Mouse (Mus musculus) right cerebral cortex, postnatal 10 days (tissue): ENCODE data around the gene E130309D02Rik.

ENCODE experiments used
- DNase-seq, 2 experiments: peaks; one replicate each; pipeline ENCODE4 v3.0.0; 2021; ENCODE audit warnings: low spot score in 2 of 2

E130309D02Rik gene

DNA sequence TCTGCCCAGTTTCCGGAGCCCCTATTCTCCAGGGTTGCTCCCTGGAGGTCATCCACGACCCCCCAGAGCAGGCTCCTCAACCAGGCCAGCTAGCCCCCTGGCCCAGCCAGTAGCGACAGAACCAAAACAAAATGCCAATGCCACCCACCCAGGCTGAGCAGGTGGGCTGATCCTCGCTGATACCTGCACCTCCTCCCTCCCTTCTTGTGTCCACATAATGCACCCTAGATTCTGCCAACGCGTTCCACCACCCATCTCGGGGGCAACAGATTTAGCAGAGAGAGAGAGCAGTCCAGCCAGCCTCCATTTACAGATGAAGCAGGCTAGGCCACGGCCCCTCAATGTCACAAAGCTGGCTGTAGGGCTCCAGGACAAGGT lies 46.2 kb downstream of the E130309D02Rik start:
- no peak for DNase-seq

- DNase-seq, result no peak
Observed at GRCm38 (mm10) chr5:143266794-143267193, 48.4 kb downstream of the E130309D02Rik start.

DNA sequence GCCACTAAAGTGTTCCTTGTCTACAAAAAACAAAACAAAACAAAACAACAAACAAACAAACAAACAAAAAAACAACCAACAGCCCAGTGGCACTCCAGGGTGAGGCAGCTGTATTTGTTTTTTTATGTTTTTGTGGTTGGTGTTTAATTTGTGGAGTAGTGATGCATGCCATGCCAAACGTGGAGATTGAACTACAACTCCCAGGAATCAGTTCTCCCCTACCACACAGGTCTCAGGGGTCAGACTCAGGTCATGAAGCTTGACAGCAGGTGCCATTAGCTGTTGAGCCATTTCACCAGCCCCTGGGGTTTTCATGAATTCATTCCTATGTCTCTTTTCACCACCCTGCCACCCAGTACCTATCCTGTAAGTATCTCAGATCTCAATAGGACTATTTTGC lies 49.8 kb downstream of the E130309D02Rik start:
- DNase-seq, result no peak

GRCm38 (mm10) chr5:143264689-143265088 lies 50.5 kb downstream of the E130309D02Rik start:
- DNase-seq, result no peak

DNA sequence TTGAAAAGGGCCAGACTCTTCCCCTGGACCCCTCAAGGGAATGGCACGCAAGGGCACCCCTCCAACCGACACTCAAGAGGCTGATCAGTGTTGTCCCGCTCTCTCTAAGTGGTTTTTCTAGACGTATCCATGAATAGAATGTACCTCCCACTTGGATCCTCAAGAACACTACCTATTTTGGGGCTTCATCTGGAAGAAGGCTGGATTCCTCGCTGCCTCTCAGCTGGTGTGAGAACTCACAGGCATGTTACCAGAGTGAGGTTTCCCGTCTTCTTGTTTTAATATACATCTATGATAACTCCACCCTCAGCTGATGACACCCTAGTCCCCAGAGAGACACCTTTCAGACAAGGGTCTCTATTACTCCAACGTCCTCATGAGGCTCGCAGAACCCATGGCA lies 53.5 kb downstream of the E130309D02Rik start:
- DNase-seq, result no peak

DNA sequence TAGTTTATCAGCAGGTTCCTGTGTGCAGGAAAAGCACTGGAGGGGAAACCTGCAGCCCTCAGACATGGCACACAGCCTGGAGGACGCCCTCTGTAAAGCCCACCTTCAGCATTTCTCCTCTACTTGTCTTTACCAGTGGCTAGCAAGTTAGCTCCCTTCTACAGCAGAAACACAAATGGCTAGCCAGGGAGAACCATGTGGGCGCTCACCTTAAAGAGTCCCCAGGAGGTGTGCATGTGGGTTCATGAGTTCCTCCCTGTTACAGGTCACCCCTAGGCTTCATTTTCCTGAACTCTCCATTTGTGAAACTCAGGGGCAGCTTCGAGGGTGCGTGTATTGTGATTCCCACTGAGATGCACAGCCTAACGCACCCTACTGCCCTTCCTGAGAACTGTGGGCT lies 59.4 kb downstream of the E130309D02Rik start:
- DNase-seq, result no peak

DNA sequence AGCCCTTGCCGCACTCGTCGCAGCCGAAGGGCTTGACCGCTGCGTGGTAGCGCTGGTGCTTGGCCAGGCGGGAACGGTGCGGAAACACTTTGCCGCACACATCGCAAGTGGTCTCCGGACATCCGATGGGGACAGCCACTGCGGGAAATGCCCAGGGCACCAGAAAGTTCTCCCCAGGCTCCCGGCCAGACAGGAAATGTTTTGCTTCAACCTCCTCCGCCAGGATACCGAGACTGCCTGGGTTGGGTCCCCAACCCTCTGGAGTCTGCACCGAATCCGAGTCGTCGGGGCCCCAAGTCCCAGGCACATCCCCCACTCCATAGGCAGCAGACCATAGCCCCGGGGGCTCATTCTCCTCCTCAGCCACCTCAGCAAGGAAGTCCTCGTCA lies 60.0 kb downstream of the E130309D02Rik start:
- DNase-seq, result no peak

DNA sequence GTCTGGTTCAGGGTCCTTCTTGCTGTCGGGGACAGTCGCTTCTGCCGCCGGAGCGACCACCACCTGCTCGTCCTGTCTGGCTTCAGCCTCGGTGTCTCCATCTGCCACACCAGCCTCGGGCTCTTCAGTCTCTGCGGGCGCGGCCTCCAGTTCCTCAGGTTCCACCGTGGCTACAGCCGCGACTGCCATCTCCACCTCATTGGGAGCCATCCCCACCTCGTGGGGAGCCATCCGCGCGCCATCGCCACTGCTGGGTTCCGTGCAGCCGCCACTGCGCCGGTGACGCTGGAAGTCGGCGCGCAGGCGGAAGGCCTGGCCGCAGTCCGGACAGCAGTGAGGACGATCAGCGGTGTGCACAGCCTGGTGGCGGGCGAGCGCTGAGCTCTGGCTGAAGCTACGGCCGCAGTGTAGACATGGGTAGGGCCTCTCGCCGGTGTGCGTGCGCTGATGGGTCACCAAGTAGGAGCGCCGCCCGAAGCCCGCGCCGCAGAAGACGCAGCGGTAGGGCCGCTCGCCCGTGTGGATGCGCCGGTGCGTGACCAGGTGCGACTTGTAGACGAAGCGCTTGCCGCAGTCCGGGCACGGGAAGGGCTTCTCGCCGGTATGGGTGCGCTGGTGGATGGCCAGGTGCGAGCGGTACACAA lies 60.6 kb downstream of the E130309D02Rik start:
- no peak for DNase-seq

GRCm38 (mm10) chr5:143253881-143254486 lies 61.2 kb downstream of the E130309D02Rik start:
- no peak for DNase-seq

DNA sequence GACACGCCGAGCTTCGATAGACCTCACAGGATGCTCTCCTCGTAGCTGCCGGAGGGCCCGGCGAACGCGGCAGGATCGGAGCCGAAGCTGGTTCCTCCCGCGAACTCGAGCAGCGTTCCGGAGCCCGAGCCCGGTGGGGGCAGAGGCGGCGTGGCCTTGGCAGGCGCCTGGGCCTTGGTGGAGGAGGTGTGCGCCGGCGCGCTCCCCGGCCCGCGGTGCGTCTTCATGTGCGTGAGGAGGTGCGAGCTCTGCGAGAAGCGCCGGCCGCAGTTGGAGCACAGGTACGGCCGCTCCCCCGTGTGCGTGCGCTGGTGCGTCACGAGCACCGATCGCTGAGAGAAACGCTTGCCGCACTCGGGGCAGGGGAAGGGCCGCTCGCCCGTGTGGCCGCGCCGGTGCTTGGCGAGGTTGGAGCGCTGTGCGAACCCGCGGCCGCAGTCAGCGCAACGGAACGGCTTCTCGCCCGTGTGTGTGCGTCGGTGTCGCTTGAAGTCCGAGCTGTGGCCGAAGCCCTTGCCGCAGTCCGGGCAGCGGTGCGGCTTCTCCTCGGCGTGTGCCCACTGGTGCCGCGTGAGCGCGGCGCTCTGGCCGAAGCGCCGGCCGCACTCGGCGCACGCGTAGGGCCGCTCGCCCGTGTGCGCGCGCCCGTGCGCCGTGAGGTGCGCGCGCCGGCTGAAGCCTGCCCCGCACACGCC lies 61.8 kb downstream of the E130309D02Rik start:
- peak in 1 of 2 experiments; percentile 54 for DNase-seq

DNA sequence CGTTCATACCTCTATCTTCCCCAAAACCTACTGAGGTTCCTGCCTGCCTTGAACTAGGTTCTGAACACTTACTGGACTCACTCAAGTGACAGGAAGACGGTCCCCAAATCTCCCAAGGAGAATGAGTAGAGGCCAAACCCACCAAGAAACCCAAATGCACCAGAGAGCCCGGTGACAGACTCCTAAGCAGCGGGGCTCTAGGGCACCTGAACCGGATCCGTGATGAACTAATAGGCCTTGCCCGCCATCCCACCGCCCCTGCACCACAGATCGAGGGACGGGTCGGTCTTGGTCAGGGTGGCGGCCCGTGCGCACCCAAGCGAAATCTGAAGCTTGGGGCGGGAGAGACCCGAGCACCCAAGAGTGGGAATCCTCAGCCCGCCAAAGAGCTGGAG lies 62.4 kb downstream of the E130309D02Rik start:
- no peak for DNase-seq

- DNase-seq, result peak in 1 of 2 experiments; percentile 32
Observed at GRCm38 (mm10) chr5:143252039-143252438, 63.1 kb downstream of the E130309D02Rik start.
